In genomic region chr1:128398738-128399445, GRCm38 (mm10) we compare ENCODE assay signal across 11 mouse cellular contexts. TPM values are rescaled to one million over a fixed set of nuclear protein-coding genes. Genes with fewer than 3 reads are reported as not detected.
DNase-seq lines count a peak whose midpoint lies in the region; ATAC-seq and TF ChIP-seq lines count a peak whose summit lies in the region.
"Had no signal": no experiment of that assay in that cellular context is flagged by ENCODE, and none has a peak within 500 bp of the region (broad histone marks: within the 10 kb centered on the region; RNA-seq: fewer than 3 reads in every experiment).

No protein-coding gene starts in this region.

- H3K36me3 ChIP-seq in liver, postnatal 0 days (replicated peaks; ENCODE audit: insufficient read depth, low read length) = peaks cover 38% of the 10 kb centered on the region
- H3K36me3 ChIP-seq in liver, embryonic 11.5 days (ENCODE audit: control insufficient read depth, insufficient read depth, low read length) = peaks cover 20% of the 10 kb centered on the region

- 85% methylated on average over 5 of the region's 5 CpGs for WGBS in liver, postnatal 0 days (ENCODE audit: insufficient replicate concordance)
- WGBS in liver, embryonic 11.5 days = 92% methylated on average over 5 of the region's 5 CpGs

- no peak overlapping the region for H3K9ac ChIP-seq in liver, postnatal 0 days (replicated peaks)
- no peak overlapping the region for H3K9ac ChIP-seq in liver, embryonic 11.5 days (ENCODE audit: low read depth, low read length)
- H3K9ac ChIP-seq: forebrain, postnatal 0 days; hindbrain, embryonic 15.5 days had no signal

- TF ChIP-seq POLR2A in bone marrow macrophage, adult 2 months (IDR thresholded peaks at IDR 0.05; ENCODE audit: borderline replicate concordance, low read depth, low read length) = no peak

- H3K4me1 ChIP-seq in liver, postnatal 0 days (ENCODE audit: insufficient read depth) = peaks cover 2% of the 10 kb centered on the region; the same call in 1 of the 2 replicates
- H3K4me1 ChIP-seq in liver, embryonic 11.5 days (replicated peaks; ENCODE audit: control insufficient read depth, insufficient read depth, low read length) = no peaks in the 10 kb centered on the region
- peaks cover 13% of the 10 kb centered on the region for H3K4me1 ChIP-seq in bone marrow macrophage, adult 2 months (ENCODE audit: control insufficient read depth, insufficient read depth, low read length)

- peak overlapping the region; percentile 62 for H3K27ac ChIP-seq in liver, postnatal 0 days (ENCODE audit: low read depth)
- H3K27ac ChIP-seq in liver, embryonic 11.5 days (ENCODE audit: low read depth, low read length) = no peak overlapping the region
- H3K27ac ChIP-seq in bone marrow macrophage, adult 2 months (ENCODE audit: insufficient read depth, low read depth, low read length) = peak overlapping the region; percentile 30; the same call in 1 of the 2 replicates
- H3K27ac ChIP-seq: hindbrain, embryonic 15.5 days had no signal

- H3K9me3 ChIP-seq in liver, postnatal 0 days (ENCODE audit: low read length) = no peaks in the 10 kb centered on the region
- no peaks in the 10 kb centered on the region for H3K9me3 ChIP-seq in liver, embryonic 11.5 days (ENCODE audit: control insufficient read depth, low read length)
- H3K9me3 ChIP-seq: hindbrain, embryonic 15.5 days had no signal

- TF ChIP-seq CTCF in liver, postnatal 0 days (IDR thresholded peaks at IDR 0.05; ENCODE audit: low read depth) = no peak
- no peak for TF ChIP-seq CTCF in bone marrow macrophage, adult 2 months (IDR thresholded peaks at IDR 0.05; ENCODE audit: low read depth, low read length)

- no peak for DNase-seq in liver, postnatal 0 days
- DNase-seq in liver, embryonic 11.5 days (ENCODE audit: low spot score) = no peak
- peak; percentile 18 for DNase-seq in ES-CJ7 (ENCODE audit: low read depth, low spot score)
- no peak for DNase-seq in layer of hippocampus, adult 8-10 months (ENCODE audit: low spot score in 2 of 2)
- no peak for DNase-seq in embryo, embryonic 11 days
- DNase-seq: forebrain, postnatal 0 days; lung, postnatal 10 days had no signal

- no peak overlapping the region for H3K4me3 ChIP-seq in liver, postnatal 0 days (ENCODE audit: low read depth, low read length)
- no peak overlapping the region for H3K4me3 ChIP-seq in liver, embryonic 11.5 days (ENCODE audit: low read depth, low read length)
- H3K4me3 ChIP-seq in bone marrow macrophage, adult 2 months (ENCODE audit: insufficient read depth, low read length) = no peak overlapping the region
- H3K4me3 ChIP-seq: hindbrain, embryonic 15.5 days had no signal

- peak; percentile 74 for ATAC-seq in liver, postnatal 0 days
- no peak for ATAC-seq in liver, embryonic 11.5 days (replicated peaks; ENCODE audit: low FRiP score)
- peak; percentile 80 for ATAC-seq in megakaryocyte progenitor cell, adult 5-6 weeks (replicated peaks; ENCODE audit: poor library complexity)
- ATAC-seq in monocyte, adult 5-6 weeks (replicated peaks; ENCODE audit: insufficient number of reproducible peaks, low FRiP score, low TSS enrichment, poor library complexity, severe bottlenecking) = no peak
- ATAC-seq: forebrain, postnatal 0 days had no signal

- no peak overlapping the region for H3K4me2 ChIP-seq in liver, postnatal 0 days (ENCODE audit: low read depth, low read length)
- no peak overlapping the region for H3K4me2 ChIP-seq in liver, embryonic 11.5 days
- H3K4me2 ChIP-seq: hindbrain, embryonic 15.5 days had no signal

- no peak for TF ChIP-seq EP300 in liver, postnatal 0 days (IDR thresholded peaks at IDR 0.05; ENCODE audit: low read depth)

- no peaks in the 10 kb centered on the region for H3K27me3 ChIP-seq in liver, postnatal 0 days (ENCODE audit: insufficient read depth, low read length)
- H3K27me3 ChIP-seq in liver, embryonic 11.5 days (replicated peaks; ENCODE audit: control insufficient read depth, insufficient read depth, low read length) = no peaks in the 10 kb centered on the region
- H3K27me3 ChIP-seq: hindbrain, embryonic 15.5 days had no signal

RNA-seq across cellular contexts. Expression of gene Dars, which starts 18.3 kb away (rescaled TPM):
- polyA plus RNA-seq in liver, postnatal 0 days (2015; fragmentation: Nextera tagmentation; extraction: Ambion mirVana) = 73.4 and 75.2 TPM in 2 replicates
- polyA plus RNA-seq in liver, embryonic 11.5 days (2014; fragmentation: Nextera tagmentation; extraction: Ambion mirVana) = 156 and 171 TPM in 2 replicates
- 50.2 and 52.9 TPM in 2 replicates for polyA plus RNA-seq in bone marrow macrophage, adult 2 months (2012; ENCODE audit: insufficient read depth, insufficient read length, missing spikeins)
- 238 and 252 TPM in 2 replicates for total RNA-seq in megakaryocyte progenitor cell, adult 5-6 weeks (2015)
- 287 and 313 TPM in 2 replicates for total RNA-seq in megakaryocyte progenitor cell, adult 5-6 weeks (2017)
- total RNA-seq in monocyte, adult 5-6 weeks (2017) = 92.1 to 108 TPM (median 101 TPM) in 3 replicates
- total RNA-seq in layer of hippocampus, adult 8-10 months (2022) = 10 to 100 TPM; 67.1 to 69.8 (median 68.3) TPM

RNA-seq across cellular contexts. Expression of gene Mcm6, which starts 39.4 kb away (rescaled TPM):
- polyA plus RNA-seq in liver, postnatal 0 days (2015; fragmentation: Nextera tagmentation; extraction: Ambion mirVana) = 72.3 and 89.1 TPM in 2 replicates
- polyA plus RNA-seq in liver, embryonic 11.5 days (2014; fragmentation: Nextera tagmentation; extraction: Ambion mirVana) = 384 and 445 TPM in 2 replicates
- polyA plus RNA-seq in bone marrow macrophage, adult 2 months (2012; ENCODE audit: insufficient read depth, insufficient read length, missing spikeins) = 44.6 and 46.5 TPM in 2 replicates
- 331 and 334 TPM in 2 replicates for total RNA-seq in megakaryocyte progenitor cell, adult 5-6 weeks (2015)
- total RNA-seq in megakaryocyte progenitor cell, adult 5-6 weeks (2017) = 411 and 429 TPM in 2 replicates
- 50.1 to 76.0 TPM (median 57.7 TPM) in 3 replicates for total RNA-seq in monocyte, adult 5-6 weeks (2017)
- 10 to 100 TPM; 12.2 to 17.8 (median 14.1) TPM for total RNA-seq in layer of hippocampus, adult 8-10 months (2022)

Comparison
In these comparisons a context has a peak if more than half of its experiments do, and no peak if none do; other contexts are left out.
1. ATAC-seq: peak in liver, postnatal 0 days (single experiment) and megakaryocyte progenitor cell, adult 5-6 weeks (single experiment); none in liver, embryonic 11.5 days (single experiment) and monocyte, adult 5-6 weeks (single experiment).